Mouse (Mus musculus) MEL (cell line): ENCODE measurements around the gene Fasn. TPM values are rescaled to one million over a fixed set of nuclear protein-coding genes. Genes with fewer than 3 reads are reported as not detected.

Source experiments
- DNase-seq: peaks from one replicate; pipeline ENCODE4 v3.0.0; 2011; ENCODE audit warnings: low read depth, low spot score
- H3K27ac ChIP-seq: 2 replicates; pipeline ENCODE4 v1.5.1; 2012; ENCODE audit warnings: low read depth, mild to moderate bottlenecking, control low read depth, low read length, moderate library complexity; ENCODE audit not compliant: control insufficient read depth
- H3K27me3 ChIP-seq, 2 experiments: fragments of 150-350 bp in 1 of 2; sonication (generic) in 1 of 2; 2 replicates each; pipeline ENCODE4 v1.6.1; 2012; ENCODE audit warnings: low read length in 2 of 2, mild to moderate bottlenecking in 2 of 2, improper control_type of control experiment in 1 of 2, moderate library complexity in 1 of 2; ENCODE audit not compliant: insufficient read depth in 2 of 2, control insufficient read depth in 1 of 2
- H3K36me3 ChIP-seq, 2 experiments: 2 replicates each; pipeline ENCODE4 v1.6.1; 2012 to 2014; ENCODE audit warnings: low read length in 2 of 2, improper control_type of control experiment in 1 of 2, inconsistent platforms in 1 of 2, mild to moderate bottlenecking in 1 of 2; ENCODE audit not compliant: insufficient read depth in 2 of 2, control insufficient read depth in 1 of 2
- H3K4me1 ChIP-seq, 2 experiments: fragments of 150-350 bp in 1 of 2; sonication (generic) in 1 of 2; 2 replicates each; pipeline ENCODE4 v1.6.1; 2012; ENCODE audit warnings: low read length in 2 of 2, improper control_type of control experiment in 1 of 2, mild to moderate bottlenecking in 1 of 2; ENCODE audit not compliant: insufficient read depth in 2 of 2, control insufficient read depth in 1 of 2
- H3K4me3 ChIP-seq, 2 experiments: fragments of 150-350 bp in 1 of 2; sonication (generic) in 1 of 2; 2 replicates each; pipeline ENCODE4 v1.5.1; 2012; ENCODE audit warnings: low read depth in 2 of 2, low read length in 2 of 2, mild to moderate bottlenecking in 2 of 2, moderate library complexity in 2 of 2, control low read depth in 1 of 2, improper control_type of control experiment in 1 of 2; ENCODE audit not compliant: control insufficient read depth in 1 of 2, insufficient read depth in 1 of 2
- H3K79me2 ChIP-seq: 2 replicates; pipeline ENCODE4 v1.6.1; 2012; ENCODE audit warnings: mild to moderate bottlenecking, low read length, moderate library complexity; ENCODE audit not compliant: control insufficient read depth, poor library complexity, insufficient read depth
- H3K9ac ChIP-seq: 2 replicates; pipeline ENCODE4 v1.6.1; 2012; ENCODE audit warnings: low read depth, mild to moderate bottlenecking, control low read depth, low read length, moderate library complexity; ENCODE audit not compliant: control insufficient read depth, poor library complexity, severe bottlenecking
- H3K9me3 ChIP-seq: fragments of 150-350 bp; sonication (generic); replicated peaks from 2 replicates; pipeline ENCODE4 v1.6.1; 2012; ENCODE audit warnings: mild to moderate bottlenecking, low read length, improper control_type of control experiment, moderate library complexity; ENCODE audit not compliant: insufficient read depth
- CHD1 ChIP-seq: IDR thresholded peaks from 2 replicates; pipeline ENCODE4 v1.6.1; 2012; ENCODE audit warnings: low read depth, mild to moderate bottlenecking, inconsistent platforms, low read length, improper control_type of control experiment
- CTCF ChIP-seq, 3 experiments: IDR thresholded peaks in 2 of 3; conservative IDR thresholded peaks in 1 of 3; 2 replicates each; pipeline ENCODE4 v1.5.1; 2011 to 2012; ENCODE audit warnings: low read length in 3 of 3, low read depth in 2 of 3, mild to moderate bottlenecking in 2 of 3, improper control_type of control experiment in 1 of 3, inconsistent platforms in 1 of 3, mixed read lengths in 1 of 3, moderate library complexity in 1 of 3; ENCODE audit not compliant: control insufficient read depth in 1 of 3, insufficient read depth in 1 of 3, poor library complexity in 1 of 3, severe bottlenecking in 1 of 3
- E2F4 ChIP-seq: IDR thresholded peaks from 2 replicates; pipeline ENCODE4 v1.6.1; 2011; ENCODE audit warnings: low read depth, low read length, improper control_type of control experiment, borderline replicate concordance
- EP300 ChIP-seq, 2 experiments: IDR thresholded peaks; 2 replicates each; pipeline ENCODE4 v1.6.1; 2011; ENCODE audit warnings: improper control_type of control experiment in 2 of 2, low read length in 2 of 2, low read depth in 1 of 2, mild to moderate bottlenecking in 1 of 2
- ETS1 ChIP-seq: IDR thresholded peaks from 2 replicates; pipeline ENCODE4 v1.6.1; 2012; ENCODE audit warnings: low read depth, mild to moderate bottlenecking, inconsistent platforms, low read length, improper control_type of control experiment, moderate library complexity
- GABPA ChIP-seq: IDR thresholded peaks from 2 replicates; pipeline ENCODE4 v1.6.1; 2012; ENCODE audit warnings: low read depth, mild to moderate bottlenecking, inconsistent platforms, low read length, improper control_type of control experiment, moderate library complexity
- GATA1 ChIP-seq: IDR thresholded peaks from 2 replicates; pipeline ENCODE4 v1.6.1; 2011; ENCODE audit warnings: low read depth, low read length, improper control_type of control experiment
- HCFC1 ChIP-seq: IDR thresholded peaks from 2 replicates; pipeline ENCODE4 v1.6.1; 2012; ENCODE audit warnings: low read depth, mild to moderate bottlenecking, inconsistent platforms, low read length, improper control_type of control experiment, moderate library complexity
- JUND ChIP-seq: IDR thresholded peaks from 2 replicates; pipeline ENCODE4 v1.6.1; 2011; ENCODE audit warnings: low read depth, mild to moderate bottlenecking, improper control_type of control experiment, low read length
- KAT2A ChIP-seq: conservative IDR thresholded peaks from 2 replicates; pipeline ENCODE4 v1.6.1; 2012; ENCODE audit warnings: low read depth, low read length, improper control_type of control experiment, inconsistent platforms
- MAX ChIP-seq: IDR thresholded peaks from 2 replicates; pipeline ENCODE4 v1.6.1; 2011; ENCODE audit warnings: low read length, improper control_type of control experiment
- MAZ ChIP-seq: IDR thresholded peaks from 2 replicates; pipeline ENCODE4 v1.6.1; 2012; ENCODE audit warnings: low read depth, mild to moderate bottlenecking, inconsistent platforms, low read length, improper control_type of control experiment
- MEF2A ChIP-seq: IDR thresholded peaks from 2 replicates; pipeline ENCODE4 v1.6.1; 2014; ENCODE audit warnings: low read depth, mild to moderate bottlenecking, inconsistent platforms, low read length, improper control_type of control experiment; ENCODE audit not compliant: poor library complexity, insufficient replicate concordance, severe bottlenecking; ENCODE audit errors: extremely low read depth
- MXI1 ChIP-seq: IDR thresholded peaks from 2 replicates; pipeline ENCODE4 v1.6.1; 2011; ENCODE audit warnings: mild to moderate bottlenecking, low read depth, low read length, improper control_type of control experiment
- MYB ChIP-seq: IDR thresholded peaks from 2 replicates; pipeline ENCODE4 v1.6.1; 2011; ENCODE audit warnings: mild to moderate bottlenecking, low read depth, low read length, improper control_type of control experiment
- MYC ChIP-seq: IDR thresholded peaks from 2 replicates; pipeline ENCODE4 v1.6.1; 2011; ENCODE audit warnings: low read depth, mild to moderate bottlenecking, low read length, improper control_type of control experiment, moderate library complexity
- NRF1 ChIP-seq: IDR thresholded peaks from 2 replicates; pipeline ENCODE4 v1.6.1; 2014; ENCODE audit warnings: low read depth, mild to moderate bottlenecking, inconsistent platforms, low read length, improper control_type of control experiment, moderate library complexity; ENCODE audit not compliant: poor library complexity, insufficient read depth, severe bottlenecking
- POLR2A ChIP-seq, 2 experiments: IDR thresholded peaks; 2 replicates each; pipeline ENCODE4 v1.6.1; 2011 to 2012; ENCODE audit warnings: low read length in 2 of 2, mild to moderate bottlenecking in 2 of 2, control low read depth in 1 of 2, improper control_type of control experiment in 1 of 2, low read depth in 1 of 2, moderate library complexity in 1 of 2; ENCODE audit not compliant: control insufficient read depth in 1 of 2, insufficient read depth in 1 of 2, poor library complexity in 1 of 2
- POLR2AphosphoS2 ChIP-seq: IDR thresholded peaks from 2 replicates; pipeline ENCODE4 v1.6.1; 2011; ENCODE audit warnings: low read length, improper control_type of control experiment
- POLR2AphosphoS5 ChIP-seq: IDR thresholded peaks from 2 replicates; pipeline ENCODE4 v1.6.1; 2012; ENCODE audit warnings: low read depth, borderline replicate concordance, mild to moderate bottlenecking, inconsistent platforms, low read length, moderate library complexity, mixed read lengths
- RAD21 ChIP-seq: IDR thresholded peaks from 2 replicates; pipeline ENCODE4 v1.6.1; 2011; ENCODE audit warnings: mild to moderate bottlenecking, low read depth, low read length, improper control_type of control experiment
- RCOR1 ChIP-seq: IDR thresholded peaks from 2 replicates; pipeline ENCODE4 v1.6.1; 2012; ENCODE audit warnings: low read depth, mild to moderate bottlenecking, inconsistent platforms, low read length, improper control_type of control experiment
- SIN3A ChIP-seq: IDR thresholded peaks from 2 replicates; pipeline ENCODE4 v1.6.1; 2012; ENCODE audit warnings: low read length, improper control_type of control experiment, inconsistent platforms
- SMC3 ChIP-seq: IDR thresholded peaks from 2 replicates; pipeline ENCODE4 v1.6.1; 2011; ENCODE audit warnings: low read depth, low read length, improper control_type of control experiment
- TBP ChIP-seq: IDR thresholded peaks from 2 replicates; pipeline ENCODE4 v1.8.0; 2011; ENCODE audit warnings: low read depth, low read length, improper control_type of control experiment
- TCF12 ChIP-seq: IDR thresholded peaks from 2 replicates; pipeline ENCODE4 v1.6.1; 2014; ENCODE audit warnings: low read depth, mild to moderate bottlenecking, inconsistent platforms, low read length, improper control_type of control experiment, moderate library complexity
- UBTF ChIP-seq: IDR thresholded peaks from 2 replicates; pipeline ENCODE4 v1.6.1; 2012; ENCODE audit warnings: low read depth, mild to moderate bottlenecking, inconsistent platforms, low read length, improper control_type of control experiment, moderate library complexity, borderline replicate concordance; ENCODE audit not compliant: insufficient read depth
- USF2 ChIP-seq, 2 experiments: IDR thresholded peaks; 2 replicates each; pipeline ENCODE4 v1.6.1; 2011 to 2012; ENCODE audit warnings: improper control_type of control experiment in 2 of 2, low read length in 2 of 2, borderline replicate concordance in 1 of 2, inconsistent platforms in 1 of 2, low read depth in 1 of 2, mild to moderate bottlenecking in 1 of 2; ENCODE audit not compliant: insufficient read depth in 1 of 2
- ZC3H11A ChIP-seq: IDR thresholded peaks from 2 replicates; pipeline ENCODE4 v1.6.1; 2012; ENCODE audit warnings: low read depth, mild to moderate bottlenecking, inconsistent platforms, low read length, improper control_type of control experiment
- ZKSCAN1 ChIP-seq: IDR thresholded peaks from 2 replicates; pipeline ENCODE4 v1.6.1; 2012; ENCODE audit warnings: low read depth, mild to moderate bottlenecking, inconsistent platforms, low read length, improper control_type of control experiment, moderate library complexity
- ZMIZ1 ChIP-seq: IDR thresholded peaks from 2 replicates; pipeline ENCODE4 v1.6.1; 2012; ENCODE audit warnings: low read depth, mild to moderate bottlenecking, inconsistent platforms, low read length, improper control_type of control experiment, moderate library complexity
- ZNF384 ChIP-seq: IDR thresholded peaks from 2 replicates; pipeline ENCODE4 v1.6.1; 2012; ENCODE audit warnings: low read depth, mild to moderate bottlenecking, inconsistent platforms, low read length, improper control_type of control experiment
- polyA plus RNA-seq, 2 experiments: library from polyadenylated mRNA; stranded (reverse) in 1 of 2; unstranded in 1 of 2; fragments of >175 nt in 1 of 2; fragments of >200 nt in 1 of 2; gene quantifications; 2 replicates each; pipeline versions ENCODE4 v1.2.1 to v1.2.4; 2012; ENCODE audit warnings: low replicate concordance in 2 of 2, low read depth in 1 of 2; ENCODE audit not compliant: insufficient read length in 2 of 2, insufficient read depth in 1 of 2, missing spikeins in 1 of 2
- total RNA-seq: library from RNA; depleted of rRNA; stranded (reverse); fragments of 300-350 nt; gene quantifications from 2 replicates; pipeline ENCODE4 v1.2.3, GENCODE M21; 2012

Fasn gene
- total and polyA plus RNA-seq, 3 experiments: 256 to 342 (median 313) TPM

GRCm38 (mm10) chr11:120824787-120825288, 491 bp upstream of the Fasn start (continued):
- TF ChIP-seq CHD1 (no peak), JUND (no peak), ZNF384 (no peak), MAZ (peak; percentile 33; the same call in 1 of the 2 replicates), TBP (no peak), EP300 (IDR thresholded peaks at IDR 0.05; ENCODE audit: low read depth in 1 of 2, low read length in 2 of 2) (no peak; a peak in 2 of 4 replicates), MYB (no peak), CTCF (IDR thresholded peaks at IDR 0.05 in 2 of 3, conservative IDR thresholded peaks at IDR 0.05 in 1 of 3; ENCODE audit: control insufficient read depth in 1 of 3, insufficient read depth in 1 of 3, low read depth in 2 of 3, low read length in 3 of 3, poor library complexity in 1 of 3, severe bottlenecking in 1 of 3) (no peak), ZC3H11A (no peak), ETS1 (0 out of 2 replicates have a peak, but pooled peaks have one; percentile 13), MXI1 (no peak), POLR2AphosphoS5 (no peak), HCFC1 (no peak; the same call in none of the 2 replicates), GABPA (no peak), POLR2AphosphoS2 (no peak), TCF12 (no peak), MEF2A (no peak), ZMIZ1 (no peak), NRF1 (no peak), KAT2A (no peak), USF2 (IDR thresholded peaks at IDR 0.05; ENCODE audit: borderline replicate concordance in 1 of 2, insufficient read depth in 1 of 2, low read depth in 1 of 2, low read length in 2 of 2) (no peak), GATA1 (no peak), UBTF (no peak)

GRCm38 (mm10) chr11:120823551-120823947, 798 bp downstream of the Fasn start:
- peak overlapping the region; percentile 77 to 94 for H3K4me3 ChIP-seq
- H3K79me2 ChIP-seq: peaks cover 47% of the 10 kb centered on the region
- H3K27ac ChIP-seq: peak overlapping the region; percentile 63
- peaks cover 2 to 12% of the 10 kb centered on the region in 2 experiments; a peak in 3 of 4 replicates for H3K36me3 ChIP-seq
- DNase-seq: no peak
- peak overlapping the region; percentile 89 for H3K9ac ChIP-seq
- no peaks in the 10 kb centered on the region for H3K27me3 ChIP-seq
- no peaks in the 10 kb centered on the region for H3K9me3 ChIP-seq
- peaks cover 0 to 20% of the 10 kb centered on the region in 2 experiments; a peak in 3 of 4 replicates for H3K4me1 ChIP-seq
- TF ChIP-seq EP300 (IDR thresholded peaks at IDR 0.05; ENCODE audit: low read depth in 1 of 2, low read length in 2 of 2) (no peak), MXI1 (peak; percentile 83; the same call in 1 of the 2 replicates), JUND (no peak), UBTF (peak; percentile 95; the same call in 1 of the 2 replicates), USF2 (IDR thresholded peaks at IDR 0.05; ENCODE audit: borderline replicate concordance in 1 of 2, insufficient read depth in 1 of 2, low read depth in 1 of 2, low read length in 2 of 2) (no peak), RAD21 (no peak), ZNF384 (no peak), MAZ (0 out of 2 replicates have a peak, but pooled peaks have one; percentile 3), RCOR1 (no peak), MAX (peak; percentile 75), POLR2AphosphoS5 (no peak), HCFC1 (no peak; the same call in 1 of the 2 replicates), SMC3 (no peak), ZKSCAN1 (no peak), MYC (peak; percentile 85), NRF1 (no peak), MEF2A (no peak), POLR2A (IDR thresholded peaks at IDR 0.05; ENCODE audit: control insufficient read depth in 1 of 2, insufficient read depth in 1 of 2, low read depth in 1 of 2, low read length in 2 of 2, poor library complexity in 1 of 2) (no peak), E2F4 (no peak), SIN3A (peak; percentile 72; the same call in 1 of the 2 replicates)
